Mouse (Mus musculus): ENCODE data around the gene Rps18.

DNA sequence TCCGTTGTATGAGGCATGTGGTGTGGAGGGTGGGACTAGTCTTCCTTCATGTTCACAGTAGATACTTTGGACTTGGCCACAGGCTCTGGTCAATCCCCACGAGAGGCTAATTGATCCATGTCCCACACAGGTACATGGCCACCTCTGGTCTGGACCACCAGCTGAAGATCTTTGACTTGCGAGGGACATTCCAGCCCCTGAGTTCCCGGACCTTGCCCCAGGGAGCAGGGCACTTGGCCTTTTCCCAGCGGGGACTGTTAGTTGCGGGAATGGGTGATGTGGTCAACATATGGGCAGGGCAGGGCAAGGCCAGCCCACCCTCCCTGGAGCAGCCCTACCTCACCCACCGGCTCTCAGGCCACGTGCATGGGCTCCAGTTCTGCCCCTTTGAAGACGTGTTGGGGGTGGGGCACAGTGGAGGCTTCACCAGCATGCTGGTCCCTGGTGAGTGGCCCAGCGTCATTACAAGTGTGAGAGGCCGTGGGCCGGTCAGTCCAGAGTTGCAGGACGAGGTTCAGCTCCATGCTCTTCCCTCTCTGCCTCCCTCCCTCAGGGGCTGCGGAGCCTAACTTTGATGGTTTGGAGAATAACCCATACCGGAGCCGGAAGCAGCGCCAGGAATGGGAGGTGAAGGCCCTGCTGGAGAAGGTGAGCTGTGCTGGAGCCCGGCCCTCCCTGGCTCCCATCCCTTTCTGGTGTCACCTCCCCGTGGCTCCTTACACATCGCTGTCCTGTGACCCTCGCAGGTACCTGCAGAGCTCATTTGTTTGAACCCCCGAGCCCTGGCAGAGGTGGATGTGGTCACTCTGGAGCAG lies 7.5 kb downstream of the Rps18 start:
- TF ChIP-seq CTCF (IDR thresholded peaks at IDR 0.05; ENCODE audit: insufficient read depth, low read depth, low read length) (no peak), POLR2A (IDR thresholded peaks at IDR 0.05; ENCODE audit: insufficient read depth, low read depth, low read length) (no peak)
